Mouse (Mus musculus): ENCODE data around the gene Pam. TPM values are rescaled to one million over a fixed set of nuclear protein-coding genes. Genes with fewer than 3 reads are reported as not detected.
"Not testable (repeated sequence)": the region's sequence is repeated elsewhere in the genome, so short reads cannot be mapped to it uniquely, and the experiment has no call there.

Gene Pam
- polyA plus RNA-seq, 1 experiment from 2014 or later: 65.9 TPM

DNA sequence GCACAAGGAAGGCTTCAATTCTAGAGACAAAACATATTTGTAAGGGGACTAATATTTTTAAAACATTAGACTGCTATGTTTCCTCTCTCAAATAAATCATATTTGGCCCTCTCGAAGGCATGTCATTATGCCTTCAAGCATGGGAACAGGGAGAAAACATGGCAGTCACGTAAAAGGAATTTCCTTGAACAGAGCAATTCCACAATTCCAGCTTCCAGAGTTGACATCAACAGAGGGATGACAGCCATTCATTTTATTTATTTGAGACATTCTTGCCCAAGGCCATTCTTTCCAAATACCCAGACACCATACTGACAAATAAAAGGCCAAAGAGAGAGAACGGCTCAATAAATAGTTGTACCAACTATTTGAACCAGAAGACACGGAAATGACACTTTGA is 136.7 kb downstream of the Pam start:
- no peak overlapping the region for H3K4me3 ChIP-seq (ENCODE audit: low read depth, low read length)
- H3K36me3 ChIP-seq (ENCODE audit: control insufficient read depth, insufficient read depth): peaks cover 3% of the 10 kb centered on the region; the same call in 1 of the 2 replicates
- H3K4me2 ChIP-seq (replicated peaks; ENCODE audit: low read depth): no peak overlapping the region
- H3K4me1 ChIP-seq (replicated peaks; ENCODE audit: control insufficient read depth, insufficient read depth, low read length): no peaks in the 10 kb centered on the region
- no peaks in the 10 kb centered on the region for H3K27me3 ChIP-seq (replicated peaks; ENCODE audit: control insufficient read depth, insufficient read depth, low read length)
- no peak for TF ChIP-seq CTCF (IDR thresholded peaks at IDR 0.05; ENCODE audit: low read depth)
- no peaks in the 10 kb centered on the region for H3K9me3 ChIP-seq (ENCODE audit: control insufficient read depth)
- WGBS: 90% methylated on average over 4 of the region's 4 CpGs
- ATAC-seq: no peak
- no peak overlapping the region for H3K27ac ChIP-seq (ENCODE audit: low read depth, low read length)
- H3K9ac ChIP-seq (ENCODE audit: low read depth, low read length): no peak overlapping the region

DNA sequence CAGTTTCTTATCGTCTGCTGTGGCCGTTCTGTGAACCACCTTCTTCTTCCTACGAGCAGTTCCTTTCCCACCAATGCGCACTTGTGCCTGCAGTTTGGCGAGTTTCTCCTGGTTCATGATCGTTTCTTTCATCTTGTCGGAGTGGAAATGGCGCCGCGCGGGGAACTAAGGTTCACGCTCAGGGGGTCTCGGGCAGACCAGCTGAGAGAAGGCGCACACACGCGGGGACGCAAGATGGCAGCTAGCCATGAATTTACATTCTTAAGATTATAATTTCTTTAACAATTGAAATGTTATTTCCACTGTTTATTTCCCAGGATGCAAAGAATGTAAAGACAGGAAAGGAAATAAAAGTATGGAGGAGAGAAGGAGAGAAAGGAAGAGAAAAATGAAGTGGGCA is 146.2 kb downstream of the Pam start:
- not testable (repeated sequence) for H3K4me2 ChIP-seq (replicated peaks; ENCODE audit: low read depth); H3K4me1 ChIP-seq (replicated peaks; ENCODE audit: control insufficient read depth, insufficient read depth, low read length); H3K4me3 ChIP-seq (ENCODE audit: low read depth, low read length); H3K9ac ChIP-seq (ENCODE audit: low read depth, low read length); H3K9me3 ChIP-seq (ENCODE audit: control insufficient read depth); H3K27ac ChIP-seq (ENCODE audit: low read depth, low read length); ATAC-seq; H3K27me3 ChIP-seq (replicated peaks; ENCODE audit: control insufficient read depth, insufficient read depth, low read length); H3K36me3 ChIP-seq (ENCODE audit: control insufficient read depth, insufficient read depth)
- 91% methylated on average over 17 of the region's 17 CpGs for WGBS

DNA sequence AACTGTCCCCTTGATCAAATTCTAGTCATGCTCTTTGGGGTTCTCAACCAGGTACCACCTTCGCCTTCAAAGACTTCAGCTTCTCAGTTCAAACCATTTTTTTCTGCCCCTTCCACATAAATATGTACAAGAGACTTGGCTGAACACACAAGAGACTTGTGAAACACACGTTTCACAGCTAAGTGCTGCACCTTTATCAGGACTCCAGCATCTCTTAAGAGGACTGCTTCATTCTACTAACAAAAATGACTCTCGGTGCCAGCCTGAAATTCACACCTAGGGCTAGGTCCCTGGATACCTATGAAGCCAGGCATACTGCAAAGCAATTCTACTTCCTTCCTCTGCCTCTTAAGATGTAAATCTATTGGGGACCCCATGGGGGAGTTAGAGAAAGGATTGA is 148.3 kb downstream of the Pam start:
- H3K9ac ChIP-seq (ENCODE audit: low read depth, low read length): no peak overlapping the region
- no peak overlapping the region for H3K4me3 ChIP-seq (ENCODE audit: low read depth, low read length)
- WGBS: 86% methylated on average over 3 of the region's 3 CpGs
- no peak overlapping the region for H3K27ac ChIP-seq (ENCODE audit: low read depth, low read length)
- no peaks in the 10 kb centered on the region; the same call in 1 of the 2 replicates for H3K4me1 ChIP-seq (replicated peaks; ENCODE audit: control insufficient read depth, insufficient read depth, low read length)
- no peak for ATAC-seq
- no peaks in the 10 kb centered on the region for H3K27me3 ChIP-seq (replicated peaks; ENCODE audit: control insufficient read depth, insufficient read depth, low read length)
- H3K4me2 ChIP-seq (replicated peaks; ENCODE audit: low read depth): no peak overlapping the region
- no peaks in the 10 kb centered on the region for H3K9me3 ChIP-seq (ENCODE audit: control insufficient read depth)
- H3K36me3 ChIP-seq (ENCODE audit: control insufficient read depth, insufficient read depth): no peaks in the 10 kb centered on the region
- TF ChIP-seq CTCF (IDR thresholded peaks at IDR 0.05; ENCODE audit: low read depth): no peak

DNA sequence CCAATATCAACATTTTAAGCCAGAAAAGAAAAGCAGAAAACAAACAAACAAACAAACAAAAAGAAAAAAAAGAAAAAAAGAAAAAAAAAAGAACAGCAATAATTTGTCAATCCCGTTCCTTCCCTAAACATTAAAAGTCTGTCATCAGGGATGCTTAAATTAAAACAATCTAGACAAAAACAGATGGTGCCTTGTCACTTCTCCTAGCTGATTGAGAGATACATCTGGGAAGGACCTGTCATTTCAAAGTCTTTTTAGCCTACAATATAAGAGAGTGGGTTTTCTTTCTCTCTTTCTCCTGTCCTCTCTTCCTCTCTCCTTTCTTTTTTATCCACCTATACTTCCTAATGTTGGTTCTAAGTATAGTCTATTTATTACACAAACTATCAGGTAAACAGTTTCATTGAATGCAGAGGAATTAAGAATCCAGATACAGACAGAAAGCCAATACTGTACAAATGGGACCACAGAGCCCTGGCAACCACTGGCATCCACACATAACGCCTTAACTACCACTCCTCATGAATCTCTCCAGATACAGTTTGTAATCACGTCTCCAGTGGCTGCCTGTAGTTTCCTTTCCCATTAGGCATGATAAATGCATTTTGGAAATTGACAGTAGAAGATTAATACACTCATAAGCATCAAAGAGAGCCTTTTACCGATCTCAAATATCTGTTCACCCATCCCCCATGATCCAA is 151.4 kb downstream of the Pam start:
- Histone ChIP-seq H3K27me3 (replicated peaks; ENCODE audit: control insufficient read depth, insufficient read depth, low read length) (no peaks in the 10 kb centered on the region), H3K9ac (ENCODE audit: low read depth, low read length) (no peak overlapping the region), H3K4me2 (replicated peaks; ENCODE audit: low read depth) (no peak overlapping the region), H3K36me3 (ENCODE audit: control insufficient read depth, insufficient read depth) (no peaks in the 10 kb centered on the region), H3K27ac (ENCODE audit: low read depth, low read length) (no peak overlapping the region), H3K9me3 (ENCODE audit: control insufficient read depth) (no peaks in the 10 kb centered on the region), H3K4me1 (replicated peaks; ENCODE audit: control insufficient read depth, insufficient read depth, low read length) (no peaks in the 10 kb centered on the region; the same call in 1 of the 2 replicates), H3K4me3 (ENCODE audit: low read depth, low read length) (no peak overlapping the region)
- WGBS: 79% methylated on average over 4 of the region's 4 CpGs
- ATAC-seq: no peak
- TF ChIP-seq CTCF (IDR thresholded peaks at IDR 0.05; ENCODE audit: low read depth): no peak

DNA sequence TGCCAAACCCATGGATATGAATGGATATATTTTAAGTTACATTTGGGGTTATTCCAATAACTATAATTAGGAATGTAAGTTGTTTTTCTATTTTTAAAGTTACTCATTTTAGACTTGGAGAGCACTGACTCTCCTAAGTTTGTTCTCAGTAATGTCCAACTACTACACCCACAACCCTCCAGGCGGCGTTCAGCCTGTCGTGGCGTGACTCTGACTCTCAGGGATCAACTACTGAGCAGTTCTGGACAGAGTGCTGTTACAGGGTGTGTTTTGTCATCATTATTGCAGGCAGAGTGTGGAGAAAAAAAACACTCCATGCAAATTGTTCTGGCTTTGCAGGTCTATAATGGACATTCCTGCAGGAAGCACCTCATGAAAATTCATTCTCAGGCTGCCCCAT is 152.0 kb downstream of the Pam start:
- Histone ChIP-seq H3K9me3 (ENCODE audit: control insufficient read depth) (no peaks in the 10 kb centered on the region), H3K4me3 (ENCODE audit: low read depth, low read length) (no peak overlapping the region), H3K36me3 (ENCODE audit: control insufficient read depth, insufficient read depth) (no peaks in the 10 kb centered on the region), H3K9ac (ENCODE audit: low read depth, low read length) (no peak overlapping the region), H3K4me1 (replicated peaks; ENCODE audit: control insufficient read depth, insufficient read depth, low read length) (no peaks in the 10 kb centered on the region; the same call in 1 of the 2 replicates), H3K4me2 (replicated peaks; ENCODE audit: low read depth) (no peak overlapping the region), H3K27ac (ENCODE audit: low read depth, low read length) (no peak overlapping the region), H3K27me3 (replicated peaks; ENCODE audit: control insufficient read depth, insufficient read depth, low read length) (no peaks in the 10 kb centered on the region)
- no peak for ATAC-seq
- TF ChIP-seq CTCF (IDR thresholded peaks at IDR 0.05; ENCODE audit: low read depth): no peak
- 82% methylated on average over 4 of the region's 4 CpGs for WGBS

DNA sequence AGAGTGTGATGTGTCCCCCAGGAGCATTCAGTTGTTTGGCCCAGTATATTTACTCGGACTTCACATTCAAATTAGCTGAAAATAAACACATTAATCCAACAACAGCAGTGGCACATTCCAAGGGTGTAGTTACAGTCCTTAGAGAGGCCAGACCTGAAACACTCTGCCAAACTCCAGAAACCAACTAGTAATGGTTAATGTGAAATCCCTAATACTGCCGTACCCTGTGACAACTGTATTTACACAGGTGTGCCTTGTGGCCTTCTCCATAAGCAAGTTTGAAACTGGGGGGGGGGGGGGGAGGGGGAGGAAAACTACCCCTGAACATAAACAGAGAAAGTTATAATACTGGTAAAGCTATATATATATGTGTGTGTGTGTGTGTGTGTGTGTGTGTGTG is 152.5 kb downstream of the Pam start:
- ATAC-seq: no peak
- 30% methylated on average over 2 of the region's 2 CpGs for WGBS
- H3K27ac ChIP-seq (ENCODE audit: low read depth, low read length): no peak overlapping the region
- H3K27me3 ChIP-seq (replicated peaks; ENCODE audit: control insufficient read depth, insufficient read depth, low read length): no peaks in the 10 kb centered on the region
- H3K4me2 ChIP-seq (replicated peaks; ENCODE audit: low read depth): no peak overlapping the region
- H3K4me1 ChIP-seq (replicated peaks; ENCODE audit: control insufficient read depth, insufficient read depth, low read length): no peaks in the 10 kb centered on the region; the same call in 1 of the 2 replicates
- no peak for TF ChIP-seq CTCF (IDR thresholded peaks at IDR 0.05; ENCODE audit: low read depth)
- no peaks in the 10 kb centered on the region for H3K9me3 ChIP-seq (ENCODE audit: control insufficient read depth)
- no peak overlapping the region for H3K4me3 ChIP-seq (ENCODE audit: low read depth, low read length)
- no peak overlapping the region for H3K9ac ChIP-seq (ENCODE audit: low read depth, low read length)
- no peaks in the 10 kb centered on the region for H3K36me3 ChIP-seq (ENCODE audit: control insufficient read depth, insufficient read depth)
